Mouse (Mus musculus) stomach, postnatal 0 days (tissue): ENCODE results near the gene Esrrg. TPM values are rescaled to one million over a fixed set of nuclear protein-coding genes. Genes with fewer than 3 reads are reported as not detected.
A peak's percentile ranks its signal among the peaks of the same experiment; 100 is the strongest.

ENCODE experiments used
- ATAC-seq: fragments of 200-750 bp; cut with Nextera tagmentation; 2 replicates; pipeline ENCODE4 v1.8.0; 2017; ENCODE audit not compliant: low FRiP score, low TSS enrichment
- DNase-seq: peaks from one replicate; pipeline ENCODE4 v3.0.0-alpha.2; 2016; ENCODE audit warnings: low spot score
- H3K27ac ChIP-seq: fragments of 300-500 bp; sonication (generic); replicated peaks from 2 replicates; pipeline ENCODE4 v1.5.1; 2014; ENCODE audit warnings: mild to moderate bottlenecking, control low read depth
- H3K27me3 ChIP-seq: fragments of 300-500 bp; sonication (generic); 2 replicates; pipeline ENCODE4 v1.6.1; 2014; ENCODE audit warnings: low read length; ENCODE audit not compliant: control insufficient read depth, insufficient read depth
- H3K36me3 ChIP-seq: fragments of 300-500 bp; sonication (generic); 2 replicates; pipeline ENCODE4 v1.6.1; 2014; ENCODE audit warnings: low read length, mixed read lengths; ENCODE audit not compliant: control insufficient read depth, insufficient read depth
- H3K4me1 ChIP-seq: fragments of 300-500 bp; sonication (generic); replicated peaks from 2 replicates; pipeline ENCODE4 v1.6.1; 2014; ENCODE audit warnings: antibody characterized with exemption; ENCODE audit not compliant: control insufficient read depth, insufficient read depth
- H3K4me2 ChIP-seq: fragments of 300-500 bp; sonication (generic); replicated peaks from 2 replicates; pipeline ENCODE4 v1.6.1; 2014; ENCODE audit warnings: low read depth, mild to moderate bottlenecking, control low read depth, moderate library complexity
- H3K4me3 ChIP-seq: fragments of 300-500 bp; sonication (generic); 2 replicates; pipeline ENCODE4 v1.5.1; 2014; ENCODE audit warnings: low read depth, low read length, control low read depth
- H3K9ac ChIP-seq: fragments of 300-500 bp; sonication (generic); 2 replicates; pipeline ENCODE4 v1.6.1; 2014; ENCODE audit warnings: mild to moderate bottlenecking, low read length, control low read depth, mixed read lengths
- H3K9me3 ChIP-seq: fragments of 300-500 bp; sonication (generic); 2 replicates; pipeline ENCODE4 v1.6.1; 2016; ENCODE audit warnings: low read length; ENCODE audit not compliant: control insufficient read depth
- CTCF ChIP-seq: IDR thresholded peaks from 2 replicates; pipeline ENCODE4 v1.5.1; 2016; ENCODE audit warnings: antibody characterized with exemption, low read depth, mild to moderate bottlenecking, moderate library complexity
- EP300 ChIP-seq: optimal IDR thresholded peaks from 2 replicates; pipeline ENCODE3; 2016; ENCODE audit warnings: antibody characterized with exemption
- WGBS: fragments of 180-500 bp; shearing (Covaris S2); extraction: QIAGEN DNeasy Blood & Tissue Kit; methylation state at CpG from one replicate; pipeline ENCODE4 v1.1.7; 2014; 5-methylcytosine and 5-hydroxymethylcytosine counted together
- polyA plus RNA-seq: library from polyadenylated mRNA; unstranded; fragments of >200 nt; fragmentation: Nextera tagmentation; extraction: Ambion mirVana; gene quantifications from 2 replicates; pipeline ENCODE4 v1.2.1, GENCODE M21; 2015

Esrrg gene
- polyA plus RNA-seq, 1 experiment from 2014 or later: 7.4 TPM

DNA sequence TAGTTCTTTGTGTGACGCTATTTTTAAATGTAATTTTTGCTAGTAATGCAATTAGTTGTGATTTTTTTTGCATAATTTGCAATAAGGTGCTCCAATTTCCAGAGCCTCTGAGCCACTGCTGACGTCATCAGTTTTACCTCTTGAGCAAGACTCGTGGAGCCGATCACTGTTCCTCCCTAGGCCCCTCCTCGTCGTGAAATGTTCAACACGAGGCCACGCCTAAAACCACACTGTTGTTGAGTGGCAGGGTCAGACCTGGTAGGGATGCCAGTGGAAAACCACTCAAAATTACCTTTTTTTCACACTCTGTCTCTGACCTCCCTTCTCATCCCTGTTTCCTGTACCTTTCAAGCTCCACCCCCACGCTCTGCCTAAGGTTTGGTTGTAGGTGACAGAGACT lies 282.7 kb downstream of the Esrrg start:
- H3K4me2 ChIP-seq: no peak overlapping the region
- 66% methylated on average over 9 of the region's 9 CpGs for WGBS
- no peaks in the 10 kb centered on the region for H3K9me3 ChIP-seq
- TF ChIP-seq EP300 (no peak), CTCF (no peak)
- no peaks in the 10 kb centered on the region for H3K27me3 ChIP-seq
- H3K36me3 ChIP-seq: no peaks in the 10 kb centered on the region
- H3K9ac ChIP-seq: no peak overlapping the region
- H3K4me1 ChIP-seq: no peaks in the 10 kb centered on the region
- ATAC-seq: no peak
- DNase-seq: no peak
- H3K27ac ChIP-seq: no peak overlapping the region
- H3K4me3 ChIP-seq: no peak overlapping the region

- no peak overlapping the region for H3K4me3 ChIP-seq
- 27% methylated on average over 1 of the region's 1 CpGs for WGBS
- no peak overlapping the region for H3K27ac ChIP-seq
- no peak for DNase-seq
- H3K4me1 ChIP-seq: no peaks in the 10 kb centered on the region
- no peak overlapping the region for H3K9ac ChIP-seq
- no peaks in the 10 kb centered on the region for H3K9me3 ChIP-seq
- H3K36me3 ChIP-seq: no peaks in the 10 kb centered on the region
- H3K4me2 ChIP-seq: no peak overlapping the region
- TF ChIP-seq EP300: no peak
- no peak for TF ChIP-seq CTCF
- ATAC-seq: no peak
- H3K27me3 ChIP-seq: no peaks in the 10 kb centered on the region
Observed at GRCm38 (mm10) chr1:187895459-187895858, 286.9 kb downstream of the Esrrg start.

DNA sequence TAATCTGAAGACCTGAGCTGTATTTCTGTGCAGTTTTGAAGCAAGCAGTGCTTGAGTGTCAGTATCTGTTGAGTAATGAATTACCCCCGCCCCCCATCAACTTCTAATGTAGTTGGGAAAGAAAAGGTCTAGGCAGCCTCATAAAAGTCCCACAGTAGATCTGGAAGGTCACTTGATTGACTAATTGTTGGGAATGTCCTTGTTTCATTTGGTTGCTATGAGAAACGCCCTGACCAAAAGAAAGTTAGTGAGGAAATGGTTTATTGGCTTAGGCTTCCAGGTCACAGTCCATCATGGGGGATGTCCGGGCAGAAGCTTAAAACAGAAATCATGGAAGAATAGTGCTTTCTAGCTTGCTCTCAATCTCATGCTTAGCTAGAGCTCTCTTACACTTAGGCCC lies 287.7 kb downstream of the Esrrg start:
- Histone ChIP-seq H3K27me3 (no peaks in the 10 kb centered on the region), H3K27ac (no peak overlapping the region), H3K9me3 (no peaks in the 10 kb centered on the region), H3K9ac (no peak overlapping the region), H3K36me3 (no peaks in the 10 kb centered on the region), H3K4me2 (no peak overlapping the region), H3K4me3 (no peak overlapping the region), H3K4me1 (no peaks in the 10 kb centered on the region)
- DNase-seq: no peak
- TF ChIP-seq CTCF (no peak), EP300 (no peak)
- ATAC-seq: no peak
- 76% methylated on average over 3 of the region's 3 CpGs for WGBS

GRCm38 (mm10) chr1:187896910-187897309 lies 288.3 kb downstream of the Esrrg start:
- Histone ChIP-seq H3K4me2 (no peak overlapping the region), H3K4me1 (no peaks in the 10 kb centered on the region), H3K36me3 (no peaks in the 10 kb centered on the region), H3K9me3 (no peaks in the 10 kb centered on the region), H3K27me3 (no peaks in the 10 kb centered on the region), H3K9ac (no peak overlapping the region), H3K27ac (no peak overlapping the region), H3K4me3 (no peak overlapping the region)
- TF ChIP-seq CTCF (no peak), EP300 (no peak)
- WGBS: 70% methylated on average over 7 of the region's 7 CpGs
- ATAC-seq (peak; percentile 77; the same call in 1 of the 2 replicates), DNase-seq (peak; percentile 37)

GRCm38 (mm10) chr1:187899541-187899940 lies 290.9 kb downstream of the Esrrg start:
- 45% methylated on average over 4 of the region's 4 CpGs for WGBS
- H3K4me3 ChIP-seq: no peak overlapping the region
- H3K27me3 ChIP-seq: no peaks in the 10 kb centered on the region
- H3K27ac ChIP-seq: no peak overlapping the region
- DNase-seq: no peak
- no peak for ATAC-seq
- no peaks in the 10 kb centered on the region for H3K4me1 ChIP-seq
- H3K9ac ChIP-seq: no peak overlapping the region
- TF ChIP-seq CTCF (no peak), EP300 (no peak)
- H3K4me2 ChIP-seq: no peak overlapping the region
- H3K36me3 ChIP-seq: no peaks in the 10 kb centered on the region
- no peaks in the 10 kb centered on the region for H3K9me3 ChIP-seq

GRCm38 (mm10) chr1:187900756-187901155 lies 292.2 kb downstream of the Esrrg start:
- TF ChIP-seq CTCF (no peak), EP300 (no peak)
- no peak overlapping the region for H3K4me2 ChIP-seq
- H3K4me3 ChIP-seq: no peak overlapping the region
- ATAC-seq (no peak), DNase-seq (peak; percentile 16)
- H3K9me3 ChIP-seq: no peaks in the 10 kb centered on the region
- H3K9ac ChIP-seq: no peak overlapping the region
- 22% methylated on average over 6 of the region's 6 CpGs for WGBS
- H3K27me3 ChIP-seq: no peaks in the 10 kb centered on the region
- H3K27ac ChIP-seq: no peak overlapping the region
- no peaks in the 10 kb centered on the region for H3K4me1 ChIP-seq
- no peaks in the 10 kb centered on the region for H3K36me3 ChIP-seq
